24 mouse cellular contexts compared by ENCODE assay signal in genomic region chr8:13446456-13446855, GRCm38 (mm10). TPM values are rescaled to one million over a fixed set of nuclear protein-coding genes. Genes with fewer than 3 reads are reported as not detected.
DNase-seq lines count a peak whose midpoint lies in the region.
"Had no signal": no experiment of that assay in that cellular context is flagged by ENCODE, and none has a peak within 500 bp of the region (broad histone marks: within the 10 kb centered on the region; RNA-seq: fewer than 3 reads in every experiment).

No protein-coding gene starts in this region.

- DNase-seq in layer of hippocampus, adult 11-12 months (ENCODE audit: low spot score): peak; percentile 49
- no peak for DNase-seq in layer of hippocampus, postnatal 10 days (ENCODE audit: low spot score in 2 of 2)
- peak; percentile 52 for DNase-seq in layer of hippocampus, adult 9-11 months
- no peak for DNase-seq in layer of hippocampus, adult 9-10 months (ENCODE audit: low spot score)
- DNase-seq in NIH3T3 (ENCODE audit: low read depth): peak; percentile 33
- DNase-seq in fibroblast of lung, adult 2 months (ENCODE audit: low read depth): peak; percentile 79
- no peak for DNase-seq in MN1 (ENCODE audit: low spot score)
- DNase-seq in left cerebral cortex, postnatal 25 days (ENCODE audit: low spot score in 2 of 2): no peak
- DNase-seq: adrenal gland, adult 8-10 months; adrenal gland, postnatal 14 days; adrenal gland, postnatal 36 days; B cell, adult 2 months; cerebellum, adult 11 months; cerebellum, adult 18-20 months; cerebellum, adult 8-10 months; cerebellum, adult 9-11 months; cerebellum, postnatal 14 days; cerebellum, postnatal 36 days; embryo, embryonic 11 days; forebrain, postnatal 0 days had no signal

- intact Hi-C loops in left cerebral cortex, postnatal 25 days (cut with DNase I): no loop called here

RNA-seq across cellular contexts. Expression of gene Tmem255b, which starts 11.5 kb away (rescaled TPM):
- 10 to 100 TPM in 1 of 2 experiments, 1 to 10 TPM in 1; 9.3 to 11.1 TPM for total RNA-seq in layer of hippocampus, postnatal 10 days (2021)
- 1 to 10 TPM; 5.0 to 5.6 TPM for total RNA-seq in left cerebral cortex, postnatal 25 days (2021)
- total RNA-seq: CH12.LX; common myeloid progenitor, adult 5-6 weeks; G1E had no signal

RNA-seq across cellular contexts. Expression of gene Grk1, which starts 41.6 kb away (rescaled TPM):
- total RNA-seq in layer of hippocampus, postnatal 10 days (2021): under 1 TPM in 1 of 2 experiments, not detected in 1; 0.07 TPM
- not detected for total RNA-seq in left cerebral cortex, postnatal 25 days (2021)
- total RNA-seq: adrenal gland, adult 18-20 months; adrenal gland, postnatal 14 days; adrenal gland, postnatal 36 days; CH12.LX; common myeloid progenitor, adult 5-6 weeks had no signal

RNA-seq across cellular contexts. Expression of gene Gas6, which starts 47.8 kb away (rescaled TPM):
- 100 to 1,000 TPM; 105 to 116 TPM for total RNA-seq in layer of hippocampus, postnatal 10 days (2021)
- total RNA-seq in left cerebral cortex, postnatal 25 days (2021): 10 to 100 TPM; 97.5 to 98.9 TPM
- total RNA-seq: CH12.LX, G1E had no signal

RNA-seq across cellular contexts. Expression of gene Atp4b, which starts 49.8 kb away (rescaled TPM):
- total RNA-seq in layer of hippocampus, postnatal 10 days (2021): not detected
- not detected for total RNA-seq in left cerebral cortex, postnatal 25 days (2021)
- total RNA-seq: adrenal gland, postnatal 14 days; CH12.LX; common myeloid progenitor, adult 5-6 weeks; forebrain, postnatal 0 days had no signal

Comparison
In these comparisons a context has a peak if more than half of its experiments do, and no peak if none do; other contexts are left out.
1. DNase-seq: peak in layer of hippocampus, adult 11-12 months (single experiment), layer of hippocampus, adult 9-11 months (single experiment), NIH3T3 (single experiment) and fibroblast of lung, adult 2 months (single experiment); none in layer of hippocampus, postnatal 10 days (0 of 2), layer of hippocampus, adult 9-10 months (single experiment), MN1 (single experiment) and left cerebral cortex, postnatal 25 days (0 of 2).